8 mouse cellular contexts compared by ENCODE assay signal in the genomic region with DNA sequence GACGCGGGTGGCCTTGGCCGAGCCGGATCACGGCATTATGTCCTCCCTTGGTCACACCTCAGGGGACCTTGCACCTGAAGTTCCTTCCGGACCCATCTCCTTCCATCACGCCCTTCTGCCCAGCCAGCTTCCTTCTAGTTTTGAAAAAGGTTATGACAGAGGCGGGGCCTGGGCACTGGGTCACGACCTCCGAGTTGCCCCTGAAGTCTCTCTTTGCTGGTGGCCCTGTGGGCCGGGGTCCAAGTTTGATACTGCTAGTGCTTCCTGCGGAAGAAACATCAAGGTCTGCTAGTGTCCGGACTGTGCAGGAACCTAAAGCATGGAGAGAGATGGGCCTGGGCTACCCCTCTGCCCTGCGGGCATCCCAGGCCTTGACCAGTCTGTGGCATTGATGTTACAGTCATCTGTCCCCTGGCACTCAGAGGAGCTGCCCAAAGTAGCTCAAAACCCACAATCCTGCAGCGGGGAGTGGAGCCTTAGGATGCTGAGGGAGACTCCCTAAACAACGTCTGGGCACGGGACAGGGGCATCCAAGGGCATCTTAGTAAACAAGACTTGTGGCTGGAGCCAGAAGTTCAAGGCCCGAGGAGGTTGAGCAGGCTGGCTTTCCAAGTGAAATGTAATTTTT. TPM values are rescaled to one million over a fixed set of nuclear protein-coding genes. Genes with fewer than 3 reads are reported as not detected.
DNase-seq lines count a peak whose midpoint lies in the region; ATAC-seq and TF ChIP-seq lines count a peak whose summit lies in the region.

No protein-coding gene starts in this region.

- 26% methylated on average over 15 of the region's 18 CpGs for WGBS in forebrain, postnatal 0 days

- no peaks in the 10 kb centered on the region for H3K9me3 ChIP-seq in ES-Bruce4 (replicated peaks; ENCODE audit: control insufficient read depth, insufficient read depth, low read length, poor library complexity, severe bottlenecking)
- no peaks in the 10 kb centered on the region for H3K9me3 ChIP-seq in forebrain, postnatal 0 days (ENCODE audit: low read length)

- TF ChIP-seq POLR2A in ES-Bruce4 (IDR thresholded peaks at IDR 0.05; ENCODE audit: insufficient read depth, low read length) = no peak

- H3K27me3 ChIP-seq in ES-Bruce4 (ENCODE audit: control insufficient read depth, insufficient read depth, low read length, poor library complexity, severe bottlenecking) = no peaks in the 10 kb centered on the region
- H3K27me3 ChIP-seq in forebrain, postnatal 0 days (ENCODE audit: insufficient read depth, low read length) = no peaks in the 10 kb centered on the region

- intact Hi-C loops in gastrocnemius, adult 2 months (cut with DNase I) = no loop called here
- intact Hi-C loops in gastrocnemius, postnatal 14 days (cut with DNase I; ENCODE audit: low total_unique reads) = no loop called here

- TF ChIP-seq EP300 in ES-Bruce4 (IDR thresholded peaks at IDR 0.05; ENCODE audit: insufficient read depth, low read depth, low read length) = no peak

- no peak overlapping the region for H3K27ac ChIP-seq in gastrocnemius, adult 2 months
- H3K27ac ChIP-seq in ES-Bruce4 (ENCODE audit: insufficient read depth, low read length) = no peak overlapping the region
- peak overlapping the region; percentile 54 for H3K27ac ChIP-seq in forebrain, postnatal 0 days (ENCODE audit: low read depth, low read length)

- no peak for TF ChIP-seq CTCF in gastrocnemius, adult 2 months (IDR thresholded peaks at IDR 0.05)
- TF ChIP-seq CTCF in ES-Bruce4 (IDR thresholded peaks at IDR 0.05; ENCODE audit: low read depth, low read length) = no peak
- TF ChIP-seq CTCF in forebrain, postnatal 0 days (IDR thresholded peaks at IDR 0.05; ENCODE audit: low read depth) = no peak

- DNase-seq in gastrocnemius, adult 2 months = no peak
- no peak for DNase-seq in gastrocnemius, postnatal 14 days
- DNase-seq in forebrain, postnatal 0 days = no peak
- peak; percentile 34 for DNase-seq in lung, postnatal 10 days
- DNase-seq in embryo, embryonic 10 days (ENCODE audit: low spot score) = no peak
- DNase-seq in urinary bladder, postnatal 25 days (ENCODE audit: low spot score) = no peak
- DNase-seq in right cerebral cortex, postnatal 14 days = no peak

- no peaks in the 10 kb centered on the region for H3K36me3 ChIP-seq in ES-Bruce4 (ENCODE audit: control insufficient read depth, insufficient read depth, low read length, poor library complexity, severe bottlenecking)
- peaks cover 15% of the 10 kb centered on the region for H3K36me3 ChIP-seq in forebrain, postnatal 0 days (ENCODE audit: insufficient read depth)

- H3K9ac ChIP-seq in ES-Bruce4 (ENCODE audit: low read depth, poor library complexity, severe bottlenecking) = peak overlapping the region; percentile 64
- H3K9ac ChIP-seq in forebrain, postnatal 0 days = peak overlapping the region; percentile 93

- H3K4me2 ChIP-seq in forebrain, postnatal 0 days (ENCODE audit: low read depth) = peak overlapping the region; percentile 92

- H3K4me1 ChIP-seq in ES-Bruce4 (ENCODE audit: control insufficient read depth, insufficient read depth, low read length) = no peaks in the 10 kb centered on the region
- H3K4me1 ChIP-seq in forebrain, postnatal 0 days (ENCODE audit: insufficient read depth) = peaks cover 14% of the 10 kb centered on the region; the same call in 1 of the 2 replicates

- peak overlapping the region; percentile 70 for H3K4me3 ChIP-seq in gastrocnemius, adult 2 months
- peak overlapping the region; percentile 62 for H3K4me3 ChIP-seq in ES-Bruce4 (ENCODE audit: low read depth, low read length)
- H3K4me3 ChIP-seq in forebrain, postnatal 0 days (ENCODE audit: low read depth, low read length) = peak overlapping the region; percentile 95

- ATAC-seq in forebrain, postnatal 0 days = 0 out of 2 replicates have a peak, but pooled peaks have one; percentile 13

RNA-seq across cellular contexts. Expression of a gene that starts 10.3 kb away (rescaled TPM):
- not detected for total RNA-seq in gastrocnemius, adult 2 months (2021)
- under 1 TPM; 0.29 to 0.37 TPM for total RNA-seq in gastrocnemius, postnatal 14 days (2021)
- polyA plus RNA-seq in ES-Bruce4 (2011; ENCODE audit: insufficient read depth, insufficient read length, low read depth, missing spikeins) = 9.5 and 9.9 TPM in 2 replicates
- 67.8 and 76.4 TPM in 2 replicates for total RNA-seq in forebrain, postnatal 0 days (2014; rRNA removed)
- 104 and 107 TPM in 2 replicates for polyA plus RNA-seq in forebrain, postnatal 0 days (2015; fragmentation: Nextera tagmentation; extraction: Ambion mirVana)

Comparison
In these comparisons a context has a peak if more than half of its experiments do, and no peak if none do; other contexts are left out.
1. RNA of a gene that starts 10.3 kb away (total RNA-seq): 67.8 to 76.4 TPM in forebrain, postnatal 0 days; 0.29 to 0.37 TPM in gastrocnemius, postnatal 14 days and not detected in gastrocnemius, adult 2 months; every median in the first group is over 10 times any median in the second.
2. Peak in every context shown above with its lines, with median percentiles within 50 percentile points of each other: H3K4me3 ChIP-seq.